Mouse (Mus musculus) c-Kit-positive CD71-positive TER-119-positive erythroid progenitor cells, embryonic 14.5 days (primary cell): ENCODE results near the gene Hdac5.
"Not testable (repeated sequence)": the region's sequence is repeated elsewhere in the genome, so short reads cannot be mapped to it uniquely, and the experiment has no call there.

ENCODE experiments used
- DNase-seq: peaks from one replicate; pipeline ENCODE4 v3.0.0-alpha.2; 2013; ENCODE audit warnings: low spot score

Gene Hdac5

GRCm38 (mm10) chr11:102184253-102184645 lies 45.7 kb downstream of the Hdac5 start:
- no peak for DNase-seq

- DNase-seq, result no peak
Measured at GRCm38 (mm10) chr11:102179836-102180235, 50.1 kb downstream of the Hdac5 start.

- no peak for DNase-seq
Measured at GRCm38 (mm10) chr11:102168689-102169088, 61.3 kb downstream of the Hdac5 start.

GRCm38 (mm10) chr11:102167539-102167938 lies 62.4 kb downstream of the Hdac5 start:
- DNase-seq, result no peak

- no peak for DNase-seq
Measured at GRCm38 (mm10) chr11:102165971-102166722, 63.8 kb downstream of the Hdac5 start.

- no peak for DNase-seq
Measured at GRCm38 (mm10) chr11:102159781-102160180, 70.2 kb downstream of the Hdac5 start.

- not testable (repeated sequence) for DNase-seq
Measured at GRCm38 (mm10) chr11:102158024-102158423, 71.9 kb downstream of the Hdac5 start.

- no peak for DNase-seq
Measured at GRCm38 (mm10) chr11:102156786-102157089, 73.2 kb downstream of the Hdac5 start.

GRCm38 (mm10) chr11:102156039-102156785 lies 73.8 kb downstream of the Hdac5 start, which contains the start of gene Tmem101:
TSS of gene Tmem101 (minus strand) at chr11:102156404.
- peak; percentile 91 for DNase-seq

GRCm38 (mm10) chr11:102147213-102147989 lies 82.6 kb downstream of the Hdac5 start:
- DNase-seq, result no peak

GRCm38 (mm10) chr11:102146531-102146930 lies 83.4 kb downstream of the Hdac5 start:
- DNase-seq, result no peak

GRCm38 (mm10) chr11:102146005-102146404 lies 84.0 kb downstream of the Hdac5 start:
- DNase-seq, result no peak

GRCm38 (mm10) chr11:102145471-102146001 lies 84.4 kb downstream of the Hdac5 start, which contains the start of gene Nags:
TSS of gene Nags (plus strand) at chr11:102145513.
- DNase-seq, result no peak

GRCm38 (mm10) chr11:102144957-102145470 lies 85.0 kb downstream of the Hdac5 start:
- no peak for DNase-seq
